Mouse (Mus musculus) midbrain, embryonic 11.5 days (tissue): ENCODE measurements around the gene Klhdc3. TPM values are rescaled to one million over a fixed set of nuclear protein-coding genes. Genes with fewer than 3 reads are reported as not detected.

Source experiments
- ATAC-seq: fragments of 200-750 bp; cut with Nextera tagmentation; 2 replicates; pipeline ENCODE4 v1.8.0; 2017; ENCODE audit warnings: moderate TSS enrichment, moderate library complexity; ENCODE audit not compliant: low FRiP score
- DNase-seq: peaks from one replicate; pipeline ENCODE4 v3.0.0; 2015; ENCODE audit warnings: low spot score; ENCODE audit errors: missing footprints
- H3K27ac ChIP-seq: fragments of 300-500 bp; sonication (generic); 2 replicates; pipeline ENCODE4 v1.5.1; 2014; ENCODE audit warnings: low read depth, low read length
- H3K27me3 ChIP-seq: fragments of 300-500 bp; sonication (generic); 2 replicates; pipeline ENCODE4 v1.6.1; 2014; ENCODE audit warnings: mild to moderate bottlenecking, low read length, moderate library complexity, mixed read lengths; ENCODE audit not compliant: control insufficient read depth, insufficient read depth
- H3K36me3 ChIP-seq: fragments of 300-500 bp; sonication (generic); 2 replicates; pipeline ENCODE4 v1.6.1; 2014; ENCODE audit warnings: mild to moderate bottlenecking, low read length, moderate library complexity, mixed read lengths; ENCODE audit not compliant: control insufficient read depth, insufficient read depth
- H3K4me1 ChIP-seq: fragments of 300-500 bp; sonication (generic); 2 replicates; pipeline ENCODE4 v1.6.1; 2014; ENCODE audit warnings: low read length; ENCODE audit not compliant: control insufficient read depth, insufficient read depth
- H3K4me2 ChIP-seq: fragments of 300-500 bp; sonication (generic); 2 replicates; pipeline ENCODE4 v1.6.1; 2014; ENCODE audit warnings: mild to moderate bottlenecking, moderate library complexity
- H3K4me3 ChIP-seq: fragments of 300-500 bp; sonication (generic); 2 replicates; pipeline ENCODE4 v1.5.1; 2014; ENCODE audit warnings: low read depth, low read length
- H3K9ac ChIP-seq: fragments of 300-500 bp; sonication (generic); 2 replicates; pipeline ENCODE4 v1.6.1; 2014; ENCODE audit warnings: low read length
- H3K9me3 ChIP-seq: fragments of 300-500 bp; sonication (generic); 2 replicates; pipeline ENCODE4 v1.6.1; 2016; ENCODE audit warnings: low read length; ENCODE audit not compliant: control insufficient read depth
- WGBS: fragments of 180-500 bp; shearing (Covaris S2); extraction: QIAGEN DNeasy Blood & Tissue Kit; methylation state at CpG from one replicate; pipeline ENCODE4 v1.1.7; 2014; 5-methylcytosine and 5-hydroxymethylcytosine counted together
- polyA plus RNA-seq: library from polyadenylated mRNA; unstranded; fragments of >200 nt; fragmentation: Nextera tagmentation; extraction: Ambion mirVana; gene quantifications from 2 replicates; pipeline ENCODE4 v1.2.1, GENCODE M21; 2014

The Klhdc3 gene
- polyA plus RNA-seq, 1 experiment from 2014 or later = 109 TPM

GRCm38 (mm10) chr17:46650232-46651031 is 30.3 kb downstream of the Klhdc3 start, which contains the start of gene Cul7:
TSS of gene Cul7 (plus strand) at chr17:46650337.
- Histone ChIP-seq H3K9me3 (no peaks in the 10 kb centered on the region), H3K4me1 (peaks cover 26% of the 10 kb centered on the region), H3K27ac (peak within 1 kb of the TSS; percentile 84), H3K4me2 (peak within 1 kb of the TSS; percentile 85), H3K9ac (peak within 1 kb of the TSS; percentile 92), H3K27me3 (no peaks in the 10 kb centered on the region), H3K36me3 (peaks cover 7% of the 10 kb centered on the region), H3K4me3 (peak within 1 kb of the TSS; percentile 71)
- DNase-seq = peak; percentile 98
- ATAC-seq = peak; percentile 95
- WGBS = under 1% methylated on average over 58 of the region's 58 CpGs

GRCm38 (mm10) chr17:46649811-46650210 is 30.9 kb downstream of the Klhdc3 start:
- Histone ChIP-seq H3K9ac (peak overlapping the region; percentile 92), H3K9me3 (no peaks in the 10 kb centered on the region), H3K4me1 (peaks cover 30% of the 10 kb centered on the region), H3K36me3 (peaks cover 6% of the 10 kb centered on the region), H3K4me3 (peak overlapping the region; percentile 71), H3K4me2 (peak overlapping the region; percentile 85), H3K27me3 (no peaks in the 10 kb centered on the region), H3K27ac (peak overlapping the region; percentile 84)
- no peak for ATAC-seq
- 39% methylated on average over 15 of the region's 15 CpGs for WGBS
- DNase-seq = no peak

GRCm38 (mm10) chr17:46648436-46648835 is 32.3 kb downstream of the Klhdc3 start:
- no peak for ATAC-seq
- WGBS = 94% methylated on average over 9 of the region's 9 CpGs
- H3K9ac ChIP-seq = no peak overlapping the region
- no peak overlapping the region for H3K4me2 ChIP-seq
- no peaks in the 10 kb centered on the region for H3K9me3 ChIP-seq
- H3K27me3 ChIP-seq = no peaks in the 10 kb centered on the region
- no peak overlapping the region for H3K27ac ChIP-seq
- H3K36me3 ChIP-seq = no peaks in the 10 kb centered on the region
- H3K4me1 ChIP-seq = peaks cover 32% of the 10 kb centered on the region
- no peak overlapping the region for H3K4me3 ChIP-seq
- DNase-seq = no peak

GRCm38 (mm10) chr17:46647279-46647678 is 33.4 kb downstream of the Klhdc3 start:
- DNase-seq (no peak), ATAC-seq (no peak)
- Histone ChIP-seq H3K4me1 (peaks cover 32% of the 10 kb centered on the region), H3K4me3 (no peak overlapping the region), H3K4me2 (0 out of 2 replicates have a peak overlapping the region, but pooled peaks have one; percentile 71), H3K9ac (no peak overlapping the region), H3K9me3 (no peaks in the 10 kb centered on the region), H3K27ac (no peak overlapping the region), H3K36me3 (no peaks in the 10 kb centered on the region), H3K27me3 (no peaks in the 10 kb centered on the region)
- 90% methylated on average over 7 of the region's 7 CpGs for WGBS

GRCm38 (mm10) chr17:46646322-46646662 is 34.4 kb downstream of the Klhdc3 start:
- H3K4me3 ChIP-seq = peak overlapping the region; percentile 78
- peaks cover 26% of the 10 kb centered on the region for H3K4me1 ChIP-seq
- no peaks in the 10 kb centered on the region for H3K36me3 ChIP-seq
- H3K27ac ChIP-seq = no peak overlapping the region
- WGBS = 1% methylated on average over 19 of the region's 19 CpGs
- no peaks in the 10 kb centered on the region for H3K27me3 ChIP-seq
- H3K4me2 ChIP-seq = peak overlapping the region; percentile 71
- ATAC-seq (no peak), DNase-seq (no peak)
- H3K9ac ChIP-seq = peak overlapping the region; percentile 68
- no peaks in the 10 kb centered on the region for H3K9me3 ChIP-seq

GRCm38 (mm10) chr17:46645561-46646321 is 35.0 kb downstream of the Klhdc3 start, which contains the start of the genes Klc4 and Mrpl2:
TSS of gene Klc4 (minus strand) at chr17:46646022.
TSS of gene Mrpl2 (plus strand) at chr17:46646229.
- peak; percentile 74 for ATAC-seq
- H3K4me3 ChIP-seq = peak within 1 kb of the TSS; percentile 78
- DNase-seq = peak; percentile 100
- H3K9me3 ChIP-seq = no peaks in the 10 kb centered on the region
- H3K9ac ChIP-seq = peak within 1 kb of the TSS; percentile 68
- H3K27me3 ChIP-seq = no peaks in the 10 kb centered on the region
- WGBS = under 1% methylated on average over 53 of the region's 53 CpGs
- peaks cover 21% of the 10 kb centered on the region for H3K4me1 ChIP-seq
- peak within 1 kb of the TSS; percentile 72 for H3K4me2 ChIP-seq
- H3K36me3 ChIP-seq = no peaks in the 10 kb centered on the region; the same call in 1 of the 2 replicates
- no peak within 1 kb of the TSS for H3K27ac ChIP-seq

GRCm38 (mm10) chr17:46644916-46645475 is 35.7 kb downstream of the Klhdc3 start:
- no peak overlapping the region for H3K27ac ChIP-seq
- peak; percentile 27; the same call in 1 of the 2 replicates for ATAC-seq
- no peaks in the 10 kb centered on the region for H3K27me3 ChIP-seq

GRCm38 (mm10) chr17:46644152-46644805 is 36.4 kb downstream of the Klhdc3 start:
- 88% methylated on average over 12 of the region's 12 CpGs for WGBS
- H3K27ac ChIP-seq = no peak overlapping the region
- no peak overlapping the region; the same call in 1 of the 2 replicates for H3K4me3 ChIP-seq
- DNase-seq (no peak), ATAC-seq (no peak)
- H3K4me2 ChIP-seq = no peak overlapping the region; the same call in 1 of the 2 replicates
- peaks cover 3% of the 10 kb centered on the region; the same call in 1 of the 2 replicates for H3K36me3 ChIP-seq
- no peaks in the 10 kb centered on the region for H3K9me3 ChIP-seq
- H3K9ac ChIP-seq = peak overlapping the region; percentile 3; the same call in 1 of the 2 replicates
- H3K4me1 ChIP-seq = peaks cover 12% of the 10 kb centered on the region
- no peaks in the 10 kb centered on the region for H3K27me3 ChIP-seq

More at GRCm38 (mm10) chr17:46644916-46645475, 35.7 kb downstream of the Klhdc3 start:
- Histone ChIP-seq H3K9ac (peak overlapping the region; percentile 60), H3K4me2 (peak overlapping the region; percentile 72), H3K9me3 (no peaks in the 10 kb centered on the region), H3K4me1 (peaks cover 19% of the 10 kb centered on the region), H3K36me3 (peaks cover 3% of the 10 kb centered on the region; the same call in 1 of the 2 replicates), H3K4me3 (peak overlapping the region; percentile 78)
- WGBS = 6% methylated on average over 11 of the region's 11 CpGs
- no peak for DNase-seq
